Mouse (Mus musculus): Measurements from ENCODE around the gene Eif4a1. TPM values are rescaled to one million over a fixed set of nuclear protein-coding genes. Genes with fewer than 3 reads are reported as not detected.

Eif4a1 gene
- polyA plus RNA-seq, 1 experiment from 2014 or later = 678 TPM

DNA sequence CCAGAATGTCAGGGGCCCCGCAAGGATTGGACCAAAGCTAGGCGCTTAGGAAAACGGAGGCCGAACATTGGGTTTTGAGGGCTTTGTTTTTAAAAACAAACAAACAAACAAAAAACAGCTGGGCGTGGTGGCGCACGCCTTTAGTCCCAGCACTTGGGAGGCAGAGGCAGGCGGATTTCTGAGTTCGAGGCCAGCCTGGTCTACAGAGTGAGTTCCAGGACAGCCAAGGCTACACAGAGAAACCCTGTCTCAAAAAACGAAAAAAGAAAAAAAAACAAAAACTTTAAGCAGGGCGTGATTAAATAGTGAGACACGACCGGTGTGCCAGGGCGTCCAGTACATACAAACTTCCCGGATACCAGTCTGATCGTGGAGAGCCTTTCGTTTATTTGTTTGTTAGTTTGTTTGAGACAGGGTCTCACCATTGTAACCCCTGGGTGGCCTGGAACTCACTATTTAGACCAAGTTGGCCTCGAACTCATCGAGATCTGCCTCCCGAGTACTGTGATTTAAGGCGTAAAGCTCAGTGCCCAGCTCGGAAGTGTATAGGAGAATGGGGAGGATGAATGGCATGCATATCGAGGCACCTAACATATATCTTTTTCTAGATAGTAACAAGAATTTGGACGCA is 10.1 kb upstream of the Eif4a1 start:
- peak overlapping the region; percentile 93 for H3K27ac ChIP-seq
- H3K9me3 ChIP-seq (replicated peaks) = no peaks in the 10 kb centered on the region
- H3K27me3 ChIP-seq (ENCODE audit: low read depth, poor library complexity, severe bottlenecking) = peaks cover 15% of the 10 kb centered on the region
- peak; percentile 57 for DNase-seq (ENCODE audit: low spot score)
- H3K4me3 ChIP-seq = peak overlapping the region; percentile 92
- H3K4me1 ChIP-seq = peaks cover 52% of the 10 kb centered on the region
- 29% methylated on average over 24 of the region's 24 CpGs for WGBS
- H3K36me3 ChIP-seq = peaks cover 32% of the 10 kb centered on the region

DNA sequence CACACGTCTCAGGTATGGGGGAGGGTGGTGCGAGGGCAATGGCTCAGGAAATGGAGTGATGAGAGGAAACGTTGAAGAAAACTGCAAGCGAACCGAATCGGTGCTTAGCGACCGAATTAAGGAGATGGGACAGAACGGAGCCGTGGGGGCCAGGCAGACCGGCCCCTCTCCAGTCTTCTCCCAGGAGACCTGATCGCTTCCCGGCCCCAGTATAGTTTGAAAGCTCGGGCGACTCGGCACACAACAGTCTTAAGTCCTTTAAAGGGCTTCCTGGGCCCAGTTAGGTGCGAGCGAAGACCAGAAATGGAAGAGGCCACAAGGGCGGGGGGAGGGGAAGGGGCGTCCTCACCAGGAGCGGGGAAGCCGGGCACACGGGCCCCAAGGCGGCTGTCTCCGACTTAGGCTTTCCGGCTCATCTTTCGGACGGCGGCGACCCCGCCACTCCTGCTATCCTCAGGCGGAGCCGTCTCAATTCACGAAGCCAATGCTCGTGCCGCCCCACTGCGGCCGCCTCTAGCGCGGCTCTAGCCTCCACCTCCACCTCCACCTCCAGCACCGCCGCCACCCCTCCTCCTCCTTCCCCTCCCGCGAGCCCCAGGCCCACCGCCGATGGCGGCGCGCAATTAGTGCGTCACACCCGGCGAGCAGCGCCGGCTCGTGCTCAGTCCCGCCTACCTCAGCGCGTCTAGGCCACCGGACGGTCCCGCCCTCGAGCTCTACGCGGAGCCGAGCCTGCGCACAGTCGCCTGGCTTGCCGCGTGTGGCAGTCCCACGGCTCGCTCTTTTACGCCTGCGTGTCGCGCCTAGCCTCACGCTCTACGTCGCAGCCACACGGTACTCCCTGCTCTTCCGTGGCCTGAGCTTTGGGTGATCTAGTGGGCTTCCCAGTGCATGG is 9.3 kb upstream of the Eif4a1 start, which contains the start of gene Senp3:
Gene Senp3 (minus strand): TSS at position 771 of the 895 bp plus-strand sequence.
- Histone ChIP-seq H3K4me1 (peaks cover 46% of the 10 kb centered on the region), H3K27ac (peak within 1 kb of the TSS; percentile 93), H3K4me3 (peak within 1 kb of the TSS; percentile 92), H3K36me3 (peaks cover 40% of the 10 kb centered on the region), H3K27me3 (ENCODE audit: low read depth, poor library complexity, severe bottlenecking) (peaks cover 7% of the 10 kb centered on the region; the same call in 1 of the 2 replicates), H3K9me3 (replicated peaks) (no peaks in the 10 kb centered on the region)
- WGBS = under 1% methylated on average over 80 of the region's 80 CpGs
- peak; percentile 100 for DNase-seq (ENCODE audit: low spot score)

DNA sequence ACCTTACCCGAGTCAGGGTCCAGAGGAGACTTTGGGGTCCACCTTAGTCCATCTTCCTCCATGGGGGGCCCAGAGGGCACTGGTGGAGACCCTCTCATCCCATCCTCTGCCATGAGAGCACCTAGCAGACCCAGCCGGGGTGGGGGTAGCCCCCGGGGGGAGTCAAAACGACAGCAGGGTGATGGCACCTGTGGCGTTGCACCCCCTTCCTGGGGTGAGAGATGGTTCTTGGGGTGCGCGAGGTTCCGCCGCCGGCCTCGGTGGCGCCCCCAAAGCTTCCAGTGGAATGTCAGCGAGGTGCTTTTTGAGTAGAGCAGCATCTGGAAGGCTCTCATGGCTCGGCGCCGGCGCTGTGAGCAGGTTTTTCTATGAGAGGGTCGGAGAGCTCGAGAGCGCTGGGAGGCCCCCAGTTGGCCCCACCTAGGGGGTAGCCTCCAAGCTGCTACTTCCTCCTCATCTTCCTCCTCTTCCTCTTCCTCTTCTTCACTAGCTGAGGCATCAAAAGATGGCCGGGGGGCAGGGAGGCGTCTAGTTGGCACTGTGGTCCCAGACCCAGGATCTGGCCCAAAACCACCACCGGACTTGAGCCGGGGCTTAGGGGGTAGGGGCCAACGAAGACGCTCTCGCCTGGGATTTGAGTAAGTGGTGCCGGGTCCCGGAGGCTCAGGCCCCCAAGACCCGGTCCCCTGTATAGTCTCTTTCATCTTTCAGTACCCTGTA is 8.1 kb upstream of the Eif4a1 start:
- H3K9me3 ChIP-seq (replicated peaks) = no peaks in the 10 kb centered on the region
- no peak overlapping the region for H3K27ac ChIP-seq
- H3K4me1 ChIP-seq = peaks cover 42% of the 10 kb centered on the region
- no peak for DNase-seq (ENCODE audit: low spot score)
- peaks cover 2% of the 10 kb centered on the region; the same call in 1 of the 2 replicates for H3K27me3 ChIP-seq (ENCODE audit: low read depth, poor library complexity, severe bottlenecking)
- peak overlapping the region; percentile 92 for H3K4me3 ChIP-seq
- WGBS = 93% methylated on average over 30 of the region's 30 CpGs
- peaks cover 53% of the 10 kb centered on the region for H3K36me3 ChIP-seq

DNA sequence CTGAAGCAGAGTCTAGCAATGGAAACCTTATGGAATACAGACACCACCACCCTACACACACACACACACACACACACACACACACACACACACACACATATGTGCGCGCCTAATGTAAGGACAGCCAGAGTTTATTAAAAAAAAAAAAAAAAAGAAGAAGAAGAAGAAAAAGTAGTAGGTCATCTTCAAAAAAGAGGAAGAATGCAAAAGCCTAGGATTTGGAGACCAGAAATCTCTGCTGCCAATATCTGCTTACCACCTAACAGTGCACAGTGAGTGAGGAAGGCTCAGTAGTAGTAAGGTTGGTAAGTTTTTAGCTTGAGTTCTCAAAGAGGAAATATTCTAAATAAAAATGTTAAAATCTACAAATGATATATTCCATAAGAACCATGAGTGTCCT is 6.9 kb upstream of the Eif4a1 start:
- Histone ChIP-seq H3K4me1 (peaks cover 38% of the 10 kb centered on the region), H3K36me3 (peaks cover 64% of the 10 kb centered on the region), H3K4me3 (peak overlapping the region; percentile 10; the same call in 1 of the 2 replicates), H3K9me3 (replicated peaks) (no peaks in the 10 kb centered on the region), H3K27ac (no peak overlapping the region), H3K27me3 (ENCODE audit: low read depth, poor library complexity, severe bottlenecking) (no peaks in the 10 kb centered on the region)
- DNase-seq (ENCODE audit: low spot score) = no peak
- 100% methylated on average over 2 of the region's 2 CpGs for WGBS

DNA sequence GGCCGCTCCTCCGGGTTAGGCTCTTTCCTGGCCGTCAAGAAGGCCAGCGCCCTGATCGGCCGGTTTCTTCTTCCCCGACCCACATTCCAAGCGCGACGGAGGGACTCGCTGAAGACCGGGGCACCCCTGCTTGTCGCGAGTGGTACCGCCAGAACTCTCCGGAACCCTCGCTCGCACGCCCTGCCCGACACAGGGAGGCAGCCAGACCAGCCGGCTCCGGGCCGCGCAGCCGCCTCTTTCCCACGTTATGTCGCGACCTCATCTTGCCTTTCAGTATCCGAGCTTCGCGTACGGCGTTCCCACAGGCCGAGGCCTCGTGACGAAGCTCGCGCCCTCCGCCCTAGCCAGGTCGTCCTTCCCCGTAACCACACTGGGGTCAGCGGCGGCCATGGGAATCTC is 498 bp downstream of the Eif4a1 start:
- Histone ChIP-seq H3K27ac (peak overlapping the region; percentile 99), H3K4me3 (peak overlapping the region; percentile 98), H3K9me3 (replicated peaks) (no peaks in the 10 kb centered on the region), H3K36me3 (peaks cover 88% of the 10 kb centered on the region), H3K27me3 (ENCODE audit: low read depth, poor library complexity, severe bottlenecking) (no peaks in the 10 kb centered on the region), H3K4me1 (peaks cover 23% of the 10 kb centered on the region)
- DNase-seq (ENCODE audit: low spot score) = no peak
- 0% methylated on average over 43 of the region's 43 CpGs for WGBS

DNA sequence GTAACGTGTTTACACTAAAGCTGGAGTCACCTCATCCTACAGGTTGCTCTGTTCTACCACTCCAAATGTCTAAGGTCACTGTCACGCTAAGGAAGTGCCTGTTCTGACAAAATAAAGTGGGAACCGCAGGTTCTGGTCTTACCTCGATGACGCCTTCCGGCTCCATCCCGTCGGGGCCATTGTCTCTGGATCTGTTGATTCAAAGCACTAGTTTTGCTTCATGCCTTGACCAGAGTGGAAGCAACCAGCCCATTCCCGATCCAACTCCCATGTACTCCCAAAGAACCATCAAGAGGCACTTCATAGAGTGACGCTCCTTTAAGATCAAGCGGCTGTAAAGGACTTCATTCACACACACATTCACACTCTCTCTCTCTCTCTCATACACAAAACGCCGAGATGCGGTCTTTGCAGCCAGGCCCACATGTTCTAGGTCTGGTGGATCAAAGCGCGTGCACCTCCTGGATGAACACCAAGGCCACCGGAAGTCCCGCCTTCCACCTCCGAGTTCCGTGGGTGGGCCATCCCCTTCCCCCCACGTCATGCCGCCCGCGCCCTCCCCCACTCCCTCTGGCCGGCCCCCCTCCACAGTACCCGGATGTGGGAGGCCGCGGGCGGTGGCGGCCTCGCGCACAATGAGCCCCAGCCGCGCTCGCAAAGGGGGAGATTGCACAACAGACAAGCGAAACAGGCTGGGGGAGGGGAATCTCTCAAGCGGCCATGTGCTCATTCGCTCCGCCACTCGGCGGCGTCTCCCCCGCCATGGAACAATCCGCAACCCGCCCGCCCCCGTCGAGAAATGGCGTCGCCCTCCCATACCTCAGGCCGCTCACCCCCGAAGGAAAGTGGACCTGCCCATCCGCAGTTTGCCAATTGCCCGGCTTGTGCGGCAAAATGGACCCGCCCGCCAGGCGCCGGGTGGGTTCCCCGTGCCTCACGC is 1.2 kb downstream of the Eif4a1 start:
- peak; percentile 97 for DNase-seq (ENCODE audit: low spot score)
- no peaks in the 10 kb centered on the region for H3K27me3 ChIP-seq (ENCODE audit: low read depth, poor library complexity, severe bottlenecking)
- H3K4me3 ChIP-seq = peak overlapping the region; percentile 98
- WGBS = under 1% methylated on average over 61 of the region's 61 CpGs
- peaks cover 88% of the 10 kb centered on the region for H3K36me3 ChIP-seq
- H3K9me3 ChIP-seq (replicated peaks) = no peaks in the 10 kb centered on the region
- peaks cover 23% of the 10 kb centered on the region for H3K4me1 ChIP-seq
- H3K27ac ChIP-seq = peak overlapping the region; percentile 99

DNA sequence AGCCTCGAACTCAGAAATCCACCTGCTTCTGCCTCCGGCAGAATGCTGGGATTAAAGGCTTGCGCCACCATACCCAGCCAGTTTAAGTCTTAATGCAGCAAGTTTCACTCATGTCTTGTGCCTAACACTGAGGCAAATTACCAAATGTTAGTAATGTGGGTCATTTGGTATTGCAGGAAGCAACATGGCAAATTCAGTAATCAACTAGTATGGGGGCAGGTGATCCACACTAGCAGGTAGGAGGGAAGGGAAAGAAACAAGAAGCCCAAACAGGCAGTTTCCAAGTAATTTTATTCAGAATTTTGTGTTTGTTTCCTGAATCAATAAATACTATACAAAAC is 5.6 kb downstream of the Eif4a1 start:
- no peak for DNase-seq (ENCODE audit: low spot score)
- no peak overlapping the region for H3K27ac ChIP-seq
- no peaks in the 10 kb centered on the region for H3K27me3 ChIP-seq (ENCODE audit: low read depth, poor library complexity, severe bottlenecking)
- H3K9me3 ChIP-seq (replicated peaks) = no peaks in the 10 kb centered on the region
- H3K4me3 ChIP-seq = 0 out of 2 replicates have a peak overlapping the region, but pooled peaks have one; percentile 9
- peaks cover 84% of the 10 kb centered on the region for H3K36me3 ChIP-seq
- WGBS = 86% methylated on average over 3 of the region's 3 CpGs
- H3K4me1 ChIP-seq = peaks cover 40% of the 10 kb centered on the region

DNA sequence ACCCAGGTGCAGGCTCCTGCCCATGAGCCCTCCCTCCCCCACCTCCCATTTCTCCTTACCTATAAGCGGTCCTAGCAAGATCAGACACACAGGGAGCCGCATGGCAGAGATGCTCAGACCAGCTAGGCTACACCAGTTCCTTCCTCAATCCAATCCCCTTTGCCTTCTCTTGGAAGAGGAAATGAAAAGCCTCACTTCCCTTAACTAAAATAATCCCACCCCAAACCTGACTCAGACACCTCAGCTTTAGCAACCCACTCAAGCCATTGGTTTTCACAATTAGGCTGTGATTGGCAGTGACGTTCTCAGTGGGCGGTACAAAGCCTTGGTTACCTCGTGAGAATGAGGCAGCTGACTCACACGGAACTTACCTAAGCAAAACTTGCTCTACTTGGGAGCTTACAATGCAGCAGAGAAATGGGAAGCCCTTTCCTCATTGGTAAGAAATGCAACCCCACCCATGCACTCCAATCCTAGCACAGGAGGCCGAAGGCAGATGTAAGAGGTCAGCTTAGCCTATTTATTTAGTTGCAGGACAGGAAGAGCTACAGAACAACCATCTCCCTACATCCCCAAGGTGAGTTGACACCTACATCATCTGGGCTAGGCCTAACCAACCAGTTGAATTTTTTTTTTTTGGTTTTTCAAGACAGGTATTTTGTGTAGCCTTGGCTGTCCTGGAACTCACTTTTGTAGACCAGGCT is 6.1 kb downstream of the Eif4a1 start, which contains the start of gene Cd68:
Gene Cd68 (minus strand): TSS at position 193 of the 704 bp plus-strand sequence.
- Histone ChIP-seq H3K4me3 (0 out of 2 replicates have a peak within 1 kb of the TSS, but pooled peaks have one; percentile 9), H3K4me1 (peaks cover 45% of the 10 kb centered on the region), H3K9me3 (replicated peaks) (no peaks in the 10 kb centered on the region), H3K27me3 (ENCODE audit: low read depth, poor library complexity, severe bottlenecking) (no peaks in the 10 kb centered on the region), H3K27ac (no peak within 1 kb of the TSS), H3K36me3 (peaks cover 83% of the 10 kb centered on the region)
- WGBS = 35% methylated on average over 7 of the region's 7 CpGs
- DNase-seq (ENCODE audit: low spot score) = no peak

DNA sequence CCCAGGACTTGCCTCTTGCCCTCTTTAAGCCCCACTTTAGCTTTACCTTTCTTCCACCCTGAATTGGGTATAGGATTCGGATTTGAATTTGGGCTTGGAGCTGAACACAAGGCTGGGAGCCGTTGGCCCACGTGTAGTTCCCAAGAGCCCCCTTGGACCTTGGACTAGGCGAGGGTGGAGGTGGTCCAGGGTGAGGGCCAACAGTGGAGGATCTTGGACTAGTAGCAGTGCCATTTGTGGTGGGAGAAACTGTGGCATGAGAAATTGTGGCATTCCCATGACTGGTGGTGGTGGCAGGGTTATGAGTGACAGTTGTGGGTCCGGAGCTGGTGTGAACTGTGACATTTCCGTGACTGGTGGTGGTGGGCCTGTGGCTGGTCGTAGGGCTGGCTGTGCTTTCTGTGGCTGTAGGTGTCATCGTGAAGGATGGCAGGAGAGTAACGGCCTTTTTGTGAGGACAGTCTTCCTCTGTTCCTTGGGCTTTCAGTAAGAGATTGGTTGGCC is 6.7 kb downstream of the Eif4a1 start:
- H3K27ac ChIP-seq = no peak overlapping the region
- WGBS = 79% methylated on average over 9 of the region's 9 CpGs

DNA sequence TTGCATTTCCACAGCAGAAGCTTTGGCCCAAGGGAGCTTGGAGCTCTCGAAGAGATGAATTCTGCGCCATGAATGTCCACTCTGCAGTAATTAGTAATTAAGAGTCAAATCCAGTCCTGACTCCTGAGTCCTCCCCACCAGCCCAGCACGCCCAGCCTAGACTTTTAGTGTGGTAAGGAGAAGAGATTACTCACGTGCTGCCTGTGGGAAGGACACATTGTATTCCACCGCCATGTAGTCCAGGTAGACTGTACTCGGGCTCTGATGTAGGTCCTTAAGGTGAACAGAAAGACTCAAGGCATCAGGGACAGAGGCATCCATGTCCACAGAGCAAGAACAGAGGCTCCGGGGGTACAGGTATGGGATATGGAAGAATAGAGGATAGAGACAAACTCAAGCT is 7.4 kb downstream of the Eif4a1 start:
- Histone ChIP-seq H3K36me3 (peaks cover 75% of the 10 kb centered on the region), H3K27me3 (ENCODE audit: low read depth, poor library complexity, severe bottlenecking) (no peaks in the 10 kb centered on the region), H3K4me3 (no peak overlapping the region), H3K9me3 (replicated peaks) (no peaks in the 10 kb centered on the region), H3K4me1 (peaks cover 36% of the 10 kb centered on the region), H3K27ac (no peak overlapping the region)
- DNase-seq (ENCODE audit: low spot score) = no peak
- WGBS = 94% methylated on average over 7 of the region's 7 CpGs

More for the DNA sequence above, 6.7 kb downstream of the Eif4a1 start:
- peaks cover 43% of the 10 kb centered on the region for H3K4me1 ChIP-seq
- H3K27me3 ChIP-seq (ENCODE audit: low read depth, poor library complexity, severe bottlenecking) = no peaks in the 10 kb centered on the region
- peaks cover 77% of the 10 kb centered on the region for H3K36me3 ChIP-seq
- H3K9me3 ChIP-seq (replicated peaks) = no peaks in the 10 kb centered on the region
- 0 out of 2 replicates have a peak overlapping the region, but pooled peaks have one; percentile 9 for H3K4me3 ChIP-seq
- no peak for DNase-seq (ENCODE audit: low spot score)

DNA sequence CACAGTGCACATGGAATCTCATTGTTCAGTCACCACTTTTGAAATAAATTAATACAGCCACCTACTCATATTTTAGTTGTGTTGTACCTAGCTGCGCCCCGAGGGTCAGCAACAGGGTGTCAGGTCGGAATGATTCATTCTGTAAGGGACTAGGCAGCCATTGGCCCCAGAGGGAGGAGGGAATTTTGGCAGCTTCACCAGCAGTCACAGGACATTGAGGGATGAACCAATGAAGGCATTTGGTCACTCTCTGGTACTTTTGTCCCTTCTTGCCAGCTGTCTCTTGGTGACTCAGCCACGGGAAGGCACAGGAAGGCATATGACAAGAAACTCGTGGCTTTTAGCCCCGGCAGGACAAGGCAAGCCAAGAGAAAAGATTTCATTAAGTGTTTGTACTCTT is 8.4 kb downstream of the Eif4a1 start:
- 89% methylated on average over 6 of the region's 6 CpGs for WGBS
- no peaks in the 10 kb centered on the region for H3K9me3 ChIP-seq (replicated peaks)
- H3K4me3 ChIP-seq = no peak overlapping the region
- no peaks in the 10 kb centered on the region for H3K27me3 ChIP-seq (ENCODE audit: low read depth, poor library complexity, severe bottlenecking)
- peaks cover 28% of the 10 kb centered on the region for H3K4me1 ChIP-seq
- DNase-seq (ENCODE audit: low spot score) = peak; percentile 31
- H3K36me3 ChIP-seq = peaks cover 74% of the 10 kb centered on the region
- H3K27ac ChIP-seq = peak overlapping the region; percentile 92; the same call in 1 of the 2 replicates

Measured in limb, embryonic 10.5 days (tissue).